Mouse (Mus musculus) lung, embryonic 15.5 days (tissue): ENCODE measurements around the gene Fkbp3. TPM values are rescaled to one million over a fixed set of nuclear protein-coding genes. Genes with fewer than 3 reads are reported as not detected.
A peak's percentile ranks its signal among the peaks of the same experiment; 100 is the strongest.
"Not testable (repeated sequence)": the region's sequence is repeated elsewhere in the genome, so short reads cannot be mapped to it uniquely, and the experiment has no call there.

Source experiments
- ATAC-seq: fragments of 200-750 bp; cut with Nextera tagmentation; 2 replicates; pipeline ENCODE4 v1.8.0; 2017; ENCODE audit warnings: moderate number of reproducible peaks, borderline replicate concordance; ENCODE audit not compliant: low FRiP score, low TSS enrichment; ENCODE audit errors: extremely low read depth
- H3K27ac ChIP-seq: fragments of 300-500 bp; sonication (generic); 2 replicates; pipeline ENCODE4 v1.5.1; 2015; ENCODE audit warnings: moderate library complexity, mild to moderate bottlenecking, inconsistent platforms
- H3K27me3 ChIP-seq: fragments of 300-500 bp; sonication (generic); 2 replicates; pipeline ENCODE4 v1.6.1; 2015; ENCODE audit warnings: inconsistent platforms
- H3K36me3 ChIP-seq: fragments of 300-500 bp; sonication (generic); 2 replicates; pipeline ENCODE4 v1.6.1; 2015; ENCODE audit warnings: inconsistent platforms
- H3K4me1 ChIP-seq: fragments of 300-500 bp; sonication (generic); 2 replicates; pipeline ENCODE4 v1.6.1; 2015; ENCODE audit warnings: inconsistent platforms
- H3K4me2 ChIP-seq: fragments of 300-500 bp; sonication (generic); 2 replicates; pipeline ENCODE4 v1.6.1; 2015; ENCODE audit warnings: inconsistent platforms, mild to moderate bottlenecking, moderate library complexity
- H3K4me3 ChIP-seq: fragments of 300-500 bp; sonication (generic); 2 replicates; pipeline ENCODE4 v1.5.1; 2015; ENCODE audit warnings: mild to moderate bottlenecking, inconsistent platforms
- H3K9ac ChIP-seq: fragments of 300-500 bp; sonication (generic); 2 replicates; pipeline ENCODE4 v1.6.1; 2015; ENCODE audit warnings: inconsistent platforms
- H3K9me3 ChIP-seq: fragments of 300-500 bp; sonication (generic); 2 replicates; pipeline ENCODE4 v1.6.1; 2016; ENCODE audit warnings: inconsistent platforms
- WGBS: fragments of 180-500 bp; shearing (Covaris S2); methylation state at CpG from one replicate; pipeline ENCODE4 v1.1.7; 2015; 5-methylcytosine and 5-hydroxymethylcytosine counted together
- polyA plus RNA-seq: library from polyadenylated mRNA; unstranded; fragments of >200 nt; fragmentation: Nextera tagmentation; extraction: Ambion mirVana; gene quantifications from 2 replicates; pipeline ENCODE4 v1.2.1, GENCODE M21; 2015

The Fkbp3 gene
- polyA plus RNA-seq, result 339 and 373 TPM in 2 replicates

DNA sequence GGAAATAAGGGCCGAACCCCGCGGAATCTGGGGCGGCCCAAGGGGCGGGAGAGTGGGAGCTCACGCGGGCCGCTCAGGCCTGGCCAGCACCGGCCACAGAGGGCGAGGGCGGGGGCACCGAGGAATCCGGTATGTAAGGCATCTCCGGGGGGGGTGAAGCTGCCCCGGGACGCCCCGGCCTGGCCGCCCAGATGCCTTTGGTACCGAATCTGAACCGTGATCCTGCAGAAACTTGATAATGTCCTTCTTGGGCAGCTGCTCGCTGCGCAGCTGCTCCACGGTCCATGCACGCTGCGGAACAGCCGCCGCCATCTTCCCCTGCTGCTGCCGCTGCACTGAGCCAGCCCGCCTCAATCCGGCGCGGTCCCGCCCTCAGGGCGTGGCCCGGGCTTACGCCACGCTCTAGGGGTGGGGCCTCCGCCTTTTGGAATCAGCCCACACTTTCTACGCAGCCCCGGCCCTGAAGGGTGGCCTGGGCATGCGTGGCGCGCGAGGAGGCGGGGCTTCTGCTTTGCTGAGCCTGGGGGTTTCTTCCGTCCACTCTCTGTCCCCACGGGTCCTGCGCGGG is at the start of gene Fkbp3:
Gene Fkbp3, minus strand, starts transcription at position 397 of the 568 bp plus-strand sequence.
- ATAC-seq, result peak; percentile 100
- Histone ChIP-seq H3K4me2 (peak within 1 kb of the TSS; percentile 58), H3K27me3 (no peaks in the 10 kb centered on the region), H3K27ac (peak within 1 kb of the TSS; percentile 94), H3K4me3 (peak within 1 kb of the TSS; percentile 75), H3K9me3 (no peaks in the 10 kb centered on the region), H3K9ac (peak within 1 kb of the TSS; percentile 79), H3K36me3 (peaks cover 5% of the 10 kb centered on the region; the same call in 1 of the 2 replicates), H3K4me1 (peaks cover 29% of the 10 kb centered on the region)
- WGBS, result under 1% methylated on average over 43 of the region's 49 CpGs

DNA sequence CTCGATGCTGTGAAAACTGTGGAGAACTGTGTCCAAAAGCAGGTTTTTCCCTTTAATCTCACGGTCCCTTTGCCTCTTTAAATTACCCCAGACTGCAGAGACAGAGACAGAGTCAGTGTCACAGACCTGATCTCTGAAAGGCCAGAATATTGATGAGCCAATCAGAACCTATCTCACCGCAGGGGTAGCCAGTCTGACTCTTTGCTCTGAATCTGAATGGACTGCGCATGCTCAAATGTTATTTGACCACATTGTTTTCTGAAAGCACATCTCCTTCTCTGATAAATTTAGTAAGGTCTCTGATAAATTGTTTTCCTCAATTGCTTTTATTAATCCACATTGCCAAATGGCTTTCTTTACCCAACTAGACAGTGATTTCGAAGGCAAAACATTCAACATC is 45.6 kb upstream of the Fkbp3 start:
- Histone ChIP-seq H3K4me3 (no peak overlapping the region), H3K27me3 (no peaks in the 10 kb centered on the region), H3K4me2 (no peak overlapping the region), H3K4me1 (no peaks in the 10 kb centered on the region), H3K36me3 (peaks cover 35% of the 10 kb centered on the region; the same call in 1 of the 2 replicates), H3K27ac (no peak overlapping the region), H3K9me3 (no peaks in the 10 kb centered on the region), H3K9ac (no peak overlapping the region)
- no peak for ATAC-seq
- 92% methylated on average over 5 of the region's 5 CpGs for WGBS

DNA sequence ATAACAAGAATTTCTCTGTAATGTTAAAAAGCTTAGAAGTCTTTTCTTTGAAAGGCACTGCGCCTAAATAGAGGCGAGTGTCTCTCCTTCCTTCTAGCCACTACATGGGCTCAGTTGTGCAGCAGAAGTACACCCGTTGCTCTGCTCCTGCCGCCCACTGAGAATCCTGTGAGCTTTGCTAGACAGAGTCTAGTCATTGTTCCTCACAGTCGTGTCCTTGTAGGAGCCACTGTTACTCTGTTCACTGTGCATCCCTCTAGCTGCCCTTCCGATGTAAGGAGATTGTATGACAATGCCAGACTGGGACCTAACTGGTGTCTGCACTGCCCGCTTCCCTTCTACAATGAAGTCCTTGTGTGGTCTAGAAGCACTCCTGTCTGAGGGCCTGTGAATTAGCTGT is 45.2 kb upstream of the Fkbp3 start:
- no peaks in the 10 kb centered on the region for H3K4me1 ChIP-seq
- no peaks in the 10 kb centered on the region for H3K9me3 ChIP-seq
- no peak overlapping the region for H3K9ac ChIP-seq
- no peak for ATAC-seq
- peaks cover 35% of the 10 kb centered on the region; the same call in 1 of the 2 replicates for H3K36me3 ChIP-seq
- no peak overlapping the region for H3K27ac ChIP-seq
- H3K27me3 ChIP-seq, result no peaks in the 10 kb centered on the region
- 87% methylated on average over 7 of the region's 7 CpGs for WGBS
- no peak overlapping the region for H3K4me3 ChIP-seq
- no peak overlapping the region for H3K4me2 ChIP-seq

DNA sequence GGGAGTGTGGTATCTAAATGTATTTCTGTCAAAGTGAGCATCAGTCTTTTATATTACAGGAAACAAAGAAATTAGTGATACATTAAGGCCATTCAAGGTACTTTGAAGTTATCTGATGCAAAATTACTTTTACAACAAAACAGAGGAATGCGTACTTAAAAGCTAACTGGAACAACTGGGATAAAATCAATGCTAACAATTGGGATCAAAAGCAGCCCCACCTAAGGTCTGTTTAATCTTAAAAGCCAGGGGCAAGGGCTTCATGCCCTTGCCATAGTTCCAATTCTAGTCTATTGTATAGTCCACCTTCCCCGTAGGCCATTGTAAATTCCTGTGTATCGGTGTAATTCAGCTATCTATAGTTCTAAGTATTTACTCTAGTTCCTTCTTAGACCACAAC is 41.2 kb upstream of the Fkbp3 start:
- 79% methylated on average over 3 of the region's 3 CpGs for WGBS
- peaks cover 25% of the 10 kb centered on the region; the same call in 1 of the 2 replicates for H3K36me3 ChIP-seq
- not testable (repeated sequence) for H3K27ac ChIP-seq, H3K4me2 ChIP-seq, H3K9ac ChIP-seq, H3K9me3 ChIP-seq, H3K4me1 ChIP-seq, H3K27me3 ChIP-seq, H3K4me3 ChIP-seq, ATAC-seq

DNA sequence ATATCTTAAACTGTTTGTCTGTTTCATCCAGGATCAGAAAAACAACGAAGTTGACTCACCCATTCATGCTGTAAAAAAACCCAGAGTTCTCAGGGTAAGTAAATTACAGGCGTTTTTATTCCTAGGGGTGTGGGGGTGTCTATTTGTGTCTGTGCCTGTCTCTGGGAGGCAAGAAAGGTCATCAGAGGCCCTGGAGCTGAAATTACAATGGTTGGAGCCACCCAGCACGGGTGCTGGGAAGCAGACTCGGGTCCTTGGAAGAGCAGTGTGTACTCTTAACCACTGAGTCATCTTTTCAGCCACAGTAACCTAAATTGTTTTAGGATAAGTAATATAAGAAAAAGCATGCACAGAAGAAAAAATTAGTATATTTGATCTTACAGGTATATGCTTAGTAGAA is 40.1 kb upstream of the Fkbp3 start:
- Histone ChIP-seq H3K27me3 (no peaks in the 10 kb centered on the region), H3K27ac (no peak overlapping the region), H3K9me3 (no peaks in the 10 kb centered on the region), H3K4me3 (no peak overlapping the region), H3K4me1 (no peaks in the 10 kb centered on the region), H3K36me3 (peaks cover 18% of the 10 kb centered on the region; the same call in 1 of the 2 replicates), H3K9ac (no peak overlapping the region), H3K4me2 (no peak overlapping the region)
- no peak for ATAC-seq
- 90% methylated on average over 4 of the region's 4 CpGs for WGBS

DNA sequence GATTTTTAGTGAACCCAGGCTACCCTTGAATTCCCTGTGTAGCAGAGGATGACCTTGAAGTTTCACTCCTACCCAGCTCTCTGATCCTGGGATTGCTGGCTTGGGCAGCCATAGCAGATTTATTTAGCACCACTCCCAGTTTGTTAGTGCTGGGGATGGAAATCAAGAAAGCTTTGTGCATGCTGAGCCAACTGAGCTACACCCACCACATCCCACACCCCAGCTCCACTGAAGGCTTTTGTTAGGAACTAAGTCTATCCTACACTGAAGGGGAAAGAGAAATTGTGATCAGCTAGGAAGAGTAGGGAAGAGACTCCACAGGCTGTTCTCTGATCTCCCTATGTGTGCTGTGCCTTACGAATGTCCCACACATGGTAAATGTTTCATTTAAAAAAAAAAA is 39.0 kb upstream of the Fkbp3 start:
- no peaks in the 10 kb centered on the region for H3K9me3 ChIP-seq
- 93% methylated on average over 1 of the region's 1 CpGs for WGBS
- no peaks in the 10 kb centered on the region for H3K27me3 ChIP-seq
- ATAC-seq, result no peak
- H3K4me3 ChIP-seq, result no peak overlapping the region
- no peaks in the 10 kb centered on the region for H3K4me1 ChIP-seq
- no peak overlapping the region for H3K4me2 ChIP-seq
- H3K36me3 ChIP-seq, result peaks cover 12% of the 10 kb centered on the region; the same call in 1 of the 2 replicates
- no peak overlapping the region for H3K9ac ChIP-seq
- no peak overlapping the region for H3K27ac ChIP-seq

DNA sequence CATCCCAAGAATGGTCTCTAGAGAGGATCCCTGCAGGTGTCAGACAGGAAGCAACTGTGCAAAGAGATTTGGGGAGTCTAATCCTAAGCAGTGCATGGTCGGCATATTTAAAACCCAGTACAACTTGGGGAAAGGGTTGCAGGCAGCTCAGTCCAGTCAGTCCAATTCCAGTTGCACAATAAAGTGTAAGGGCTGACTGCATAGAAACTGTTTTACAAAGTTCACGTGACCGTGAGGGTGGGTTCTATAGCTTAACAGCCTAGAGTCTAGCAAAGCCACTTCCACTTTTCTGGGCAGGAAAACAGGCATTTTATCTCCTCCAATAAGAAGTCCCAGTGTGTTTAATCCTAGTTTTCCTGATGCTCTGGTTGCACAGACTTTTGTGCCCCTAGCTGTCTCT is 37.7 kb upstream of the Fkbp3 start:
- WGBS, result 90% methylated on average over 3 of the region's 3 CpGs
- Histone ChIP-seq H3K9me3 (no peaks in the 10 kb centered on the region), H3K27me3 (no peaks in the 10 kb centered on the region), H3K27ac (no peak overlapping the region), H3K4me3 (no peak overlapping the region), H3K4me2 (no peak overlapping the region), H3K36me3 (0 out of 2 replicates have a peak, but pooled peaks cover 15% of the 10 kb centered on the region), H3K9ac (no peak overlapping the region), H3K4me1 (no peaks in the 10 kb centered on the region)
- ATAC-seq, result no peak

DNA sequence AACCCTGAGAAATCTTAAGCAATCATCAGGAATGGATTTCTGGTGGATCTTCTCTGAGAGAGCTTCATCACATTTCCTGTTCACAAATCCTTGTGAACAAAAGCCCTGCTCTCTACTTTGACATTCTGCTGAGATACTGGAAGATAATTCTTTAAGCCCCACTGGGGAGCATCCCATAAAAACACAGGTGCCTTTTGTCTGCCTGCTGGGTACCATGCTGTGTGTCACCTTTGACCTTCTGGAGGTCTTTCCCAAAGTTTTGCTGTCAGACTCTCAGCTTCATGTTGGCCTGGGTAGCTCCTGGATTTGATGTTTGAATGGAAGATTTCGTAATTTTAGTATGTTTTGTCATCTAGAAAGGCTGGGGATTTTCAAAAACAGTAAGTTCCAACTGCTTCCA is 34.9 kb upstream of the Fkbp3 start:
- 79% methylated on average over 1 of the region's 1 CpGs for WGBS
- no peak overlapping the region for H3K4me2 ChIP-seq
- no peaks in the 10 kb centered on the region for H3K9me3 ChIP-seq

DNA sequence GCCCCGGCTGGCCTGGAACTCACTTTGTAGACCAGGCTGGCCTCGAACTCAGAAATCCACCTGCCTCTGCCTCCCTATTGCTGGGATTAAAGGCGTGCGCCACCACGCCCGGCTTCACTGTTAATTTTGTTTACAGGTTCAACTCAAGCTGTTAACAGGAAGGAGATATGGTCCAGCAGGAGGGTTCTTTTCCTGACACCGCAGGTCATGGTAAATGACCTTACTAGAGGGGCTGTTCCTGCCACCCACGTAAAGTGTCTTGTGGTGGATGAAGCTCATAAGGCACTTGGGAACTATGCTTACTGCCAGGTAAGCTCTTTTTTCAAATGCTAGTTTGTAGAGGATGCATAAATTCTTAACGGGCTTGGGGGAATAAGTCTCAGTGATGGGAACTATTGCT is 3.1 kb upstream of the Fkbp3 start:
- peaks cover 29% of the 10 kb centered on the region for H3K4me1 ChIP-seq
- H3K9ac ChIP-seq, result no peak overlapping the region
- ATAC-seq, result no peak
- H3K4me3 ChIP-seq, result peak overlapping the region; percentile 75
- H3K27me3 ChIP-seq, result no peaks in the 10 kb centered on the region
- 64% methylated on average over 9 of the region's 9 CpGs for WGBS
- H3K4me2 ChIP-seq, result peak overlapping the region; percentile 58
- H3K9me3 ChIP-seq, result no peaks in the 10 kb centered on the region
- no peak overlapping the region for H3K27ac ChIP-seq
- H3K36me3 ChIP-seq, result peaks cover 6% of the 10 kb centered on the region; the same call in 1 of the 2 replicates

More for the DNA sequence above, 34.9 kb upstream of the Fkbp3 start:
- Histone ChIP-seq H3K27me3 (no peaks in the 10 kb centered on the region), H3K4me1 (no peaks in the 10 kb centered on the region), H3K9ac (no peak overlapping the region), H3K27ac (no peak overlapping the region), H3K4me3 (no peak overlapping the region), H3K36me3 (peaks cover 27% of the 10 kb centered on the region)
- no peak for ATAC-seq

DNA sequence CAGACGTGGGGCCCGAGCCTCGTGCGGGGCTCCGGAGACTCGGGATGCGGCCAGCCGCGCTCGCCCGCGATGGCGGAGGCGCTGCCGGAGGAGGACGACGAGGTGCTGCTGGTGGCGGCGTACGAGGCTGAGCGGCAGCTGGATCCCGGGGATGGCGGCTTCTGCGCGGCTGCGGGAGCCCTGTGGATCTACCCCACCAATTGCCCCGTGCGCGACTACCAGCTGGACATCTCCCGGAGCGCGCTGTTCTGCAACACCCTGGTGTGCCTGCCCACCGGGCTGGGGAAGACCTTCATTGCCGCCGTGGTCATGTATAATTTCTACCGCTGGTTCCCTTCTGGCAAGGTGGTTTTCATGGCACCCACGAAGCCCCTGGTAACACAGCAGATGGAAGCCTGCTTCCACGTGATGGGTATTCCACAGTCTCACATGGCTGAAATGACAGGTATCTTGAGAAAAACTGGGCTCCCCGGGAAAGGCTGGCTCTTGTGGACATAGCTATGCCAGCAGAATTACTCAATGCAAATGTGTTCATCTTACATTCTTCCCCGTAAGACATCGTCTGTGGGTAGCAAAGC is 2.0 kb upstream of the Fkbp3 start:
- 0% methylated on average over 41 of the region's 41 CpGs for WGBS
- Histone ChIP-seq H3K9me3 (no peaks in the 10 kb centered on the region), H3K9ac (peak overlapping the region; percentile 78), H3K36me3 (peaks cover 6% of the 10 kb centered on the region; the same call in 1 of the 2 replicates), H3K27ac (peak overlapping the region; percentile 85), H3K4me1 (peaks cover 29% of the 10 kb centered on the region), H3K27me3 (no peaks in the 10 kb centered on the region), H3K4me2 (peak overlapping the region; percentile 58), H3K4me3 (peak overlapping the region; percentile 75)
- 0 out of 2 replicates have a peak, but pooled peaks have one; percentile 0 for ATAC-seq

DNA sequence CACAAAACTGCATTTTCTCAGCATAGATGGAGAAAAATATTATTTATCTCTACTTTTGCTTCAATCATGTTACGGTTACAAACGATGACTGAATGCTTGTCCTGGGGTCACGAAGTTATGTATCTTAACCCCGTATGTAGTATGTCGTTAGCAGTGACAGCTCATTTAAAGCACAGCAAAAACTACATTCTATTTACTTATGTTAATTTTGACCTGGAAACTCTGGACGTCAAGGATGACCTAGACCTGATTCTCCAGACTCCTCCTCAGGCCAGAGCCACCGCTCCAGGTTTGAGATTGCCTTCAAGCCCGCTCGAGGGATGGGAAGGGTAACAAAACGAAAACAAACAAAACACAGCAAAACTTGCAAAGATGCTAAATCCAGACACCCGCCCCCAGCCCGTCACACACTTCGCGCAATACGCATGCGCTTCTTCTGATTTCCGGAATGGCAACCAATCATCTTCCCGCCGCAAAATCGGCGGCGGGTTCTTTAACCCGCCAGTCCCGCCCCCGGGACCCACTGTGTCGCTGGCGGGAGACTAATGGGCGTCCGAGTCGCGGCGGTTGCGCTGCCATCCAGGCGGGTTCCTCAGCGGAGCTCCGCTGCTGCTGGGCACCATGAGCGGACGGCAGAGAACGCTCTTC is 1.4 kb upstream of the Fkbp3 start, which contains the start of gene Fancm:
Gene Fancm, plus strand, starts transcription at position 519 of the 648 bp plus-strand sequence.
- ATAC-seq, result peak; percentile 40; the same call in 1 of the 2 replicates
- Histone ChIP-seq H3K4me1 (peaks cover 29% of the 10 kb centered on the region), H3K4me2 (peak within 1 kb of the TSS; percentile 58), H3K9ac (peak within 1 kb of the TSS; percentile 79), H3K27me3 (no peaks in the 10 kb centered on the region), H3K9me3 (no peaks in the 10 kb centered on the region), H3K27ac (peak within 1 kb of the TSS; percentile 94), H3K36me3 (peaks cover 2% of the 10 kb centered on the region; the same call in 1 of the 2 replicates), H3K4me3 (peak within 1 kb of the TSS; percentile 75)
- 1% methylated on average over 39 of the region's 39 CpGs for WGBS

DNA sequence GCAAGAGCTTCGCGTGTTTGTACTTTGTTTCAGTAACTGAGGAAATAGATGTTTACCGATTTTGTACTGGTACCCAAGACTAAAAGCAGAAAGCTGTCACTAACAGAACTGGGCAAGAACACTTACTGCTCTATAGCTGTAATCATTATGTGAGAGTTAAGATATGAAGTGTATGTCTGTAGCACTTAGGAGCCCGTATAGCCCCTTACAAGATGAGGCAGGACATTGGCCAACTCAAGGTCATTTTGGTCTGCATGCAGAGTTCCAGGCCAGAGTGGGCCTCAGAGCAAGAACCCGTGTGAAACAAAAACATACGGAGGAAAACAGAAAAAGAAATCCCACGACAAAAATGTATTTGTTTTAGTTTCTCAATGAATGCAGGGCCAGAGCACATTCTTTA is 844 bp upstream of the Fkbp3 start:
- Histone ChIP-seq H3K36me3 (no peaks in the 10 kb centered on the region), H3K9me3 (no peaks in the 10 kb centered on the region), H3K27ac (peak overlapping the region; percentile 94; the same call in 1 of the 2 replicates), H3K4me2 (peak overlapping the region; percentile 58), H3K9ac (peak overlapping the region; percentile 79; the same call in 1 of the 2 replicates), H3K4me1 (peaks cover 29% of the 10 kb centered on the region), H3K4me3 (peak overlapping the region; percentile 75), H3K27me3 (no peaks in the 10 kb centered on the region)
- 32% methylated on average over 7 of the region's 7 CpGs for WGBS
- ATAC-seq, result no peak
